Mouse (Mus musculus): Measurements from ENCODE around the gene Ech1.

The Ech1 gene

DNA sequence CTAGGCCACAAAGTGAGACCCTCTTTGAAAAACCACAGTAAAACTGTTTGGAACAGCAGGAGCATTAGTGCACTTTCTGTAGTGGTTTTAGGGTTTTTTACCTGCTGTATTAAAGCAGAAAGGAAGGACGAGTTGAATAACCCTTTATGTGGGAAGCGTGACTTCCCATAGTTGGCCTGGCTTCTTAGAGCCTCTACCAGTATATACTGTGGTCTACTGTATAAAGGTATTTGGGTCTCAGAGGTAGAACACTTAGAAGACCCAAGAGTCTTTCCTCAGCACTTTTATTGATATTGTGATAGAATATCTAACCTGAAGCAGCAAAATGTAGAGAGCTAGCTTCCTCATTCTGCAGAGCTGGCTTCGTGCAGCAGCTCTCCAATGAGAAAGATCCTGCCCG is 5.4 kb upstream of the Ech1 start:
- peak; percentile 22 for DNase-seq (ENCODE audit: low read depth)

DNA sequence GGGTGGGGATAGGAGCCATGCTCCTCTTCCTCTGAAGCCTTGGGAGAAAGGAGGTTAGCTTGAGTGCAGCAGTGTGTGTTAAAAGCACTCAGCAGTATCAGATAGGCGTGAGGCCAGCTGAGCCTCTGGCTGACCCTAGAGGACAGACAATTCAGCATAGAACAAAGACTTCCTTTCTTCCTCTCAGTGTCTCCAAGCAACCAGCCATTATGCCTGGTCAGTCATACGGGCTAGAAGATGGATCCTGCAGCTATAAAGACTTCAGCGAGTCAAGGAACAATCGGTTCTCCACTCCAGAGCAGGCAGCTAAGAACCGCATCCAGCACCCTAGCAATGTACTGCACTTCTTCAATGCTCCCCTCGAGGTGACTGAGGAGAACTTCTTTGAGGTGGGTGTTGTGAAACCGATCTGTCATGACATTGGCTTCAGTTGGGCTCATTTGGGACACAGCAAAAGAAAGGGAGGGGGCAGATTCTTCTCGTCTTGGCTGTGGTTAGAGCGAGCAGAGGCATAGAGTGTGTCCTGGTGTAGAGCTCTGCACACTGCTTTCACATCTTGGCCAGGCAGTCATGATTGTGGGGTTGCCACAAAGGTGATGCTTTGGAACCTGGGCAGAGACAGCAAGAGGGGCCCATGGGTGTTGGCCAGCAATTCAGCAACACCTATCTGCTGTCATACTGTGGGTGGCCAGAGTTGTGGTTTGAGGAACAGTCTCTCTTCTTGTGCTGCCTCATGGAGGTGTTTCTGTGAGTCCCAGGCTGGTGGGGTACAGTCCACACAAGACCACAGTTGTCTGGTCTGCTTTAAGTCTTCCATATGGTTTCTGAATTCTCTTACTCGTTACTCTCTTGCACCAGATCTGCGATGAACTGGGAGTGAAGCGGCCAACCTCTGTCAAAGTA is 4.4 kb upstream of the Ech1 start:
- DNase-seq (ENCODE audit: low read depth): peak; percentile 62

DNA sequence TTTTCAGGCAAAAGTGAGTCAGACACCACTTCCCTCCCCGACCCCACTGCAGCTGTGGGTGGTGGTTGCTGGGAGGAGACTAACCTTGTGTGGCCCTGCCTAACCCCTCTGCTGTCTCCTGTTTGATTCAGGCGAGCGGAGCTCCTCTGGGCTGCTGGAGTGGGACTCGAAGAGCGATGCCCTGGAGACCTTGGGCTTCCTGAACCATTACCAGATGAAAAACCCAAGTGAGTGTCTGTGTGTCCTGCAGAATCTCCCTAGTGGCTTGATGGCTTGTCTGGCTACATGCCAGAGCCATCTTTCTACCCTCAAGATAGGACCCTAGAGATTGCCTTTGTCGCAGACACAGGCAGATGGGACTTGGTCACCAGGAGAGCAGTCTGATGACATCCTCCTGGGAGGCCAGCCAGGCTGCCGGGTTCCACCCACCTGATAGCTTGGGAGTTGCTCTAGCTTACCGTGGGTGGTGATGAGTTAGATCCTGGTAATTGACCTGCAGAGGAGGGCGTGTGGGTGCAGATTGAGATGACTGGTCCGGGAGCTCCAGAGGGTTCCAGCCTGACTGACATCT is 3.7 kb upstream of the Ech1 start:
- peak; percentile 73 for DNase-seq (ENCODE audit: low read depth)

DNA sequence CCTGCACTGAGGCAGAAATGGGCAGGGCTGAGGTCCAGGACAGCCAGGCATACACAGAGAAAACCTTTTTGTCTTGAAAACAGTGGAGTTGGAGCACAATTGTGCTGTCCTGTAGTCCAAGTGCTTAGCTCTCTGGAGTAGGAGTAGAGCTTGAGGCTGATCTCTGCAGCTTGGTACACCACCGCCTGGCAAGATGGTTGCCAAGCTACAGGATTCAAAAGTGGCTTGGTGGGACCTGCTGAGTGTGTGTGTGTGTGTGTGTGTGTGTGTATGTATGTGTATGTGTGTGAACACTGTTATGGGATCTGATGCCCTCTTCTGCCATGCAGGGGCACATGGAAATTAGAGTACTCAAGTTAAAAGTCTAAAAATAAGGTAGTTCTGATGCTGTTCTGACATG is 2.5 kb upstream of the Ech1 start:
- DNase-seq (ENCODE audit: low read depth): peak; percentile 23

DNA sequence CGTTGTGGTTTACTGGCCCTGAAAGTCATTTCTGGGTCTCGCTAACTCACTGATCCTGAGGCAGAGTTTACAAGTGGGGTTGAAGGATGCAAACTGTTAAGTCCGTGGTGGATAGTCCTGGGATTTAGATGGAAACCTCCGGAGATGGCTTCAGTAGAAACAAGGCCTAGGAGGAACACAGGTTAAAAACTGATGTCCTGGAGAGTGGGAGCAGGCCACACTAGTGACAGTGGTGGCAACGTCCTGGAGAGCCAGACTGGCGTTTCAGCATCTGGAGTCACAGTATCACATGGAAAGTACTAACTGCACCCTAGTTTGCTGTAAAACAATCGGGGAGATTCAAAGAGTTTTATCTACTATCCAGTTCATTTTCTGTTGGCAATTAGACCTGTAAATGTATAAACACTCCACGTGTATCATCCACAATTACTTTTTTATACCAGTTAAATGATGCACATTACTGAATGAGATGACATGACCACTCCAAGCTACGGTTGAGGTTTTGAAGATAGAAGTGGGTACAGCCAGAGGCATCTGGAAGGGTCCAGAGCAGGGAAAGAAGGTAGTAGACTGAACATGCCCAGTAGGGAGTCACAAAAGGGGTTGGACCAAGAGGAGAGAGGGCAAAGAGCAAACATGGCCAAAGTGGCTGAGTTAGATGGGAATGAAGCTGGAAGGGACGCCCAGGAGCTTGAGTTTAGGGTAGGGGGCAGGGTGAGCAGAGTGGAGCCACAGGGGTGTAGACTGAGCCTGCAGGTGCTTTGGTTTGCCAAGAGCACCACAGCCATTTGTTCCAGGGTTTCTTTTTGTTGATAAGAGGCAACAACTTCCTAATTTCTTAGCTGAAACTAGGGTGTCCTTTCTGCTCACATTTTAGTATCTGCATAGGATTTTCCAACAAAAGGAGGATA is 1.8 kb upstream of the Ech1 start:
- peak; percentile 30 for DNase-seq (ENCODE audit: low read depth)

DNA sequence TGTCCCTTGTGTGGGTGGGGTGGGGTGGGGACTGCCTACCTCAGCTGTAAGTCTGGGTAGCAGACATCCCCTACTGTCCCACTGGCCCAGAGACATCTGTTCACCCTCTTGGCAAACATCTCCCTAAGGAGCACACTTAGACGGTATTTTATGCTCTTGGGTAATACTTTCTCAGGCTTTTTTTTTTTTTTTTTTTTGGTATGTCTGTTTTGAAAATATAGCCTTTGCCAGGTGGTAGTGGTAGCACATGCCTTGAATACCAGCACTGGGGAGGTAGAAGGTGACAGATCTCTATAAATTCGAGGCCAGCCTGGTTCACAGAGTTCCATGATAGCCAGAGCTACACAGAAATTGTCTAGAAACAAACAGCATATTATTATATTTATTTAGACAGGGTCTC is 1.1 kb upstream of the Ech1 start:
- DNase-seq (ENCODE audit: low read depth): peak; percentile 30

DNA sequence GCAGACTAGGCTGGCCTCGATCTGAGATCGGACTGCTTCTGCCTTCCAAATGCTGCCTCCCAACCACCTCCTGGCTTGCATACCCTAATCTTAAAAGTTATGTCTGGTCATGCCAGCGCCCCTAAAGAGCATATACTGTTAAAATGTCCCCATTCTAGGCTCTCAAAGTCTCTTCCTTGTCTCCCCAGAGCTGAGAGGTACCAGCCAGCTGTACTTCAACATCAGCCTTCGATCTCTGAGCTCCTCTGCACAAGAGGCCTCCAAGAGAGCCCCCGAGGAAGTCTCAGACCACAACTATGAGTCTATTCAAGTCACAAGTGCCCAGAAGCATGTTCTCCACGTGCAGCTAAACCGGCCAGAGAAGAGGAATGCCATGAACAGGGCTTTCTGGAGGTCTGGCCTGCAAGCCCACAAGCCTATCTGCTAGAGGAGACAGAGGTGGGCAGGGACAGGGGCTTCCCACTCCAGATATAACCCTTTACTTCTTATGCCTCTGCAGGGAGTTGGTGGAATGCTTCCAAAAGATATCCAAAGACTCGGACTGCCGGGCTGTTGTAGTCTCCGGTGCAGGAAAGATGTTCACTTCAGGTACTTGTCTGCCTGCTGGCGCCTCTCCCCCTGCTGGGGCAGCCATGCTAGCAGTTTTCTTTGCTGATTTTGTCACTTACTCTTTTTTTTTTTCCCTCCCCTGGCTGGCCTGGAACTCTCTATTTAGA is 827 bp downstream of the Ech1 start:
- DNase-seq (ENCODE audit: low read depth): peak; percentile 76

DNA sequence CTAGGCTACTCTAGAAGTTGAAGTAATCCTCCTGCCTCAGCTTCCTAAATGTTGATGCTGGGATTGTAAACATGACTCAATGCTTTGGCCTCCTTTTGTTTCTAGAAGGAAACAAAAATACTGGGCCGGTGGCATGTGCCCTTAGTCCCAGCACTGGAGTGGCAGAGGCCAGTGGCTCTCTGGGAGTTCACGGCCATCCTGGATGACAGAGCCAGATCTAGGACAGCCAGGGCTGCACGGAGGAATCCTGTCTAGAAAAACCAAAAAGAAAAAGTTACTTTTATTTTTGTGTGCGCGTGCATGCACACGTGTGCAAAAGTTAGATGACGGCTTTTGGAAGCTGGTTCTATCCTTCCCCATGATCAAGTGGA is 1.4 kb downstream of the Ech1 start:
- no peak for DNase-seq (ENCODE audit: low read depth)

DNA sequence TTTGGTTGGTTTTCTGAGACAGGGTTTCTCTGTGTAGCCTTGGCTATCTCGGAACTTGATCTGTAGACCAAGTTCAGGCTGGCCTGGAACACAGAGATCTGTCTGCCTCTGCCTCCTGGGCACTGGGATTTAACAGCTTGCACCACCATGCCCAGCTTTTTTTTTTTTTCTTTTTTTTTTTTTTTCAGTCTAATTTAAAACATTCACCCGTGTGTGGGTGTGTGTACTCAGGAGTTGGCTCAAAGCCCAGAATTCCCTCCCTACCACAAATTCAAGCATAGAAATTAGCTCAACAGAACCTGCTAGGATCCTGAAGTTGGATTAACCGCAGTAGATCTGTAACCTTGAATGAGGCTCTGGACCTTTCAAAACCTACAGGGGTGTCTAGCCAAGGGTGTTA is 2.3 kb downstream of the Ech1 start:
- DNase-seq (ENCODE audit: low read depth): no peak

DNA sequence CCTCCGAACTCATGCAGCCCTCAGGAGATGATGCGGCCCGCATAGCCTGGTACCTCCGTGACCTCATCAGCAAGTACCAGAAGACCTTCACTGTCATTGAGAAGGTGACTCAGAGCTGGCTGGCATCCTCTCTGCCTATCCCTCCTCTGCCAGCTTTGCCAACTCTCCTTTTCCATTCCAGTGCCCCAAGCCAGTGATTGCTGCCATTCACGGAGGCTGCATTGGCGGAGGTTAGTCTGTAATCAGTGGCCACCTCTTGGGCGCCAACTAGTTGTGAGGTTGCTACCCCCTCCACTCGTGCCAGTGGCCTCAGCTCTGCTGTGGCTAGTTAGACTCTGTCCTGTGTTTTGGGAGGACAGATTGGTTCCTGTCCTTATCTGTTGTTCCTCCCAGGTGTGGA is 4.8 kb downstream of the Ech1 start:
- no peak for DNase-seq (ENCODE audit: low read depth)

DNA sequence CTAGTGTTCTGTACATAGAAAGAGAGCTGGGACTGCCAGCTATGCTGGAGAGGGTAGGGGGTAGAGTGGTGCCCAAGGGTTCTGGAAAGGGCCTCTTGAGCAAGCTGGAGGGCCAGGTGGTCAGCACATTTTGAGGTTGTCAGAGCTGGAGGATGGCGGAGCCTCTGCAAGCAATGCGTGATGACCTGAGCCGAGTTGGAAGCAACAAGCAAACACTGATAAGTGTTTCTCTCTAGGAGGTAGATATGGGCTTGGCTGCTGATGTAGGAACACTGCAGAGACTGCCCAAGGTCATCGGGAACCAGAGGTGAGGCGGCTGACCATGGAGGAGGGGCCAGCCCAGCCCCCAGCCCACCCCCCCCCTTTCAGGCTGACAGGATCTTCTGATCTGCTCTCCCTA is 6.0 kb downstream of the Ech1 start:
- DNase-seq (ENCODE audit: low read depth): no peak

DNA sequence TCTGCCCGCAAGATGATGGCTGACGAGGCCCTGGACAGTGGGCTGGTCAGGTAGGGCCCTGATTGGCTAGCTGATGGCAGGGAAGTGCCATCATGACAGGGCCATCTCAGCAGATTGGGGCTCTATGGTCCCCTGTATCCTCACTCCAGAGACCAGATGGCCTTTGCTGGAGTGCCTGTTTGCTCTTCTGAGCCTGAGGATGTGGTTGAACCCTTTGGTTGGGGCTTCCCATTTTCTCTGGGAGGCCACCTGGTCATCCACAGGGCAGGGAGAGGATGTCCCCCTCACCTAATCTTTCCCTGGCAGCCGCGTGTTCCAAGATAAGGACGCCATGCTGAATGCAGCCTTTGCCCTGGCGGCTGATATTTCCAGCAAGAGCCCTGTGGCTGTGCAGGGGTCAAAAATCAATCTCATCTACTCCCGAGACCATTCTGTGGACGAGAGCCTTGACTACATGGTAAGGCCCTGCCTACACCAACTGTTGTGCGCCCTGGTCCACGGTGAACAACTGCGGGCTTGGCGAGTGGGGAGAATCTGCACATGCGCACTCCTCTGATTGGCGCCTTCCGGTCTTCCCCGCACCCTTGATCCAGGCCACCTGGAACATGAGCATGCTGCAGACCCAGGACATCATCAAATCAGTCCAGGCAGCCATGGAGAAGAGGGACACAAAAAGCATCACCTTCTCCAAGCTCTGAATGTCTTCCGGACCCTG is 6.6 kb downstream of the Ech1 start:
- no peak for DNase-seq (ENCODE audit: low read depth)

DNA sequence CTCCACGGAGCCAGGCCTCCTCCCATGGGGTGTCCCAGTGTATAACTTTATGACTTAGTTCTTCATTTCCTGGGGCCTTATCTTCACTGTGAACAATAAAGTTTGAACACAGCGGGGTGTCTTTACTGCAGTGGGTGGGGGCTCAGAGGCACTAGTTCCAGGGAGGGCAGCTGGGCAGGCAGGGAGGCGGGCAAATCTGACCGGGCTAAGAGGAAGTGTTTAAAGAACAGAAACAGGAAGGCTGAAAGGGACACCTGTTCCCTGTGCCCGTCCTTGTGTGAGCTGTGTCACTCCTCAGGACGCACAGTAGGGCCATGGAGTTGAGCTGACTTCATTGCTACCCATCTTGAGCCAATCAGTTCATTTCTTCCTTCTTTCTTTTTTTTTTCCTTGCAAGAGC is 7.1 kb downstream of the Ech1 start:
- no peak for DNase-seq (ENCODE audit: low read depth)

DNA sequence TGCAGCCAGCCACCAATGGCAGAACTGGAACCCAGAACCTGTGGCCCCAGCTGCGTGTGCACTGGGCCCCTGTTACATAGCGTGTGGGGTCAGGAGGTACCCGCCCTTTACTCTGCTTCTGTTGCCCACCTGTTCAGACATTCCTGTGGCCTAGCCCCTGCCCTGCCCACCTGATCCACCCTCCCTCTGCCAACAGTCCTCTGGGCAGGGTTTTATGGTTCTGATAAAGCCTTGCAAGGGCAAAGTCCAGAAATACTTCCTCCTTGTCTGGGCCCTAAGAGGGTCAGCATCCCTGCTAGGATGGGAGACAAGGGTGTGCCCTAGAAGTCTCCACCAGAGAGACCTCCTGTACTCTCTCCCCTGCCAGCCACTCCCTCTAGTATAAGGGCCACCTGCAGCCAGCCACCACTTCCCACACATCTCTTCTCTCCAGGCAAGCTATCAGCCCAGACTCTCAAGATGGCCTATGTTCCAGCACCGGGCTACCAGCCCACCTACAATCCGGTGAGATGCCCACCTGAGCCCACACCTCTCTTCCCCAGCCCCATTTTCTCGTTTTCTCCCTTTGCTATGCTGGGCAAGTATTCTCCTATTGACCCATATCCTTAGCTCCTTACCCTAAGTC is 8.8 kb downstream of the Ech1 start, which contains the start of gene Lgals4:
Gene Lgals4, plus strand, starts transcription at position 132 of the 625 bp plus-strand sequence.
- no peak for DNase-seq (ENCODE audit: low read depth)

DNA sequence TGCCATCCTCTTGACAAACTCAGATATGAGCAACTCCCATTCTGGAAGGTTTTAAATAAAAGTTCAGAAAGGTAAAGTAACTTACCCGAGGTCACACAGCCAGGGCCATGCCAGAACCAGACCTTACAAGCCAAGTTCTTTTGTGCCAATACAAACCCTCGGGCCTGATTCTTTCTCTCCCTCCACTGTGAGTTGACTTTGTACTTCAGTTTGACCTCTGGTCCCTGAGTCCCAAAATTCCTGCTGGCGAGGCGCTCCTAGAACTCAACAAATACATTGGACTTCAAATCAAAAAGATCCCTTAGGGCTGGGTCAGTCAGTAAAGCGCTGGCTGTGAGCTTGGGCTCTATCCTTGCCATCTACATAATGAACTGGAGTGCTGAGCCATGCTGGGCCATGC is 11.9 kb downstream of the Ech1 start:
- no peak for DNase-seq (ENCODE audit: low read depth)

DNA sequence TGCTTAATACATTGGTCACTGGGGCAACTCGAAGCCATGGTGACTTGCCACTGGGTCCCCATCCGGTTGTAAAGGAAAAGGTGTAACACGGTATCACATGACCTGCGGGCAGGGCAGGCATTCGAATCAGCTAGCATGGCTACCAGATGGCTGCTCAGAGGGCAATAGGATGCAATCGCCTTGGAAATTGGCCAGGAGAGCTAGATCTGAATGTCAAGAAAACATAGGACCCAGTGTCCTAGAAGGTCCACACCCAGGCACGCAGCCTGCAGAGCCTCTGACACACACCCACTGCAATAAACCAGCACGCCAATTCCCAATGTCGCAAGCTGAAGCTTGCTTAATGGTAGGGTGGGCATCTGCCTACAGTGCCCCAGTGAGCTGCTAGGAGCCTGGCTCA is 13.3 kb downstream of the Ech1 start:
- DNase-seq (ENCODE audit: low read depth): no peak

DNA sequence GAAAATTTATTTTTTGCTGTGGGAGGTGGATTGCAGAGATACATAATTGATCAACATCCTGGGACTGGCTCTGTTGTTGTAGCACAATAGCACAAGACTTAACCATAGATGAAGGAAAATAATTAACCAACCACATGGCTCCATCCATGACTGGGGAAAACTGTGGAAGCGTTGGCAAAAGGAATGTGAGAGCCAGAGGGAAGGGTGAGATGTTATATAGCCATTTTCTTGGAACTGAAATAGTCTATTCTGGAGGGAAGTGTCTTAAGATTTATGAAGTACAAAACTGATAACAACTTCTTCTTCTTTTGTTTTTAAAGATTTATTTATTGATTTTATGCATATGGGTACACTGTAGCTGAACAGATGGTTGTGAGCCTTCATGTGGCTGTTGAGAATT is 22.3 kb downstream of the Ech1 start:
- DNase-seq (ENCODE audit: low read depth): no peak

DNA sequence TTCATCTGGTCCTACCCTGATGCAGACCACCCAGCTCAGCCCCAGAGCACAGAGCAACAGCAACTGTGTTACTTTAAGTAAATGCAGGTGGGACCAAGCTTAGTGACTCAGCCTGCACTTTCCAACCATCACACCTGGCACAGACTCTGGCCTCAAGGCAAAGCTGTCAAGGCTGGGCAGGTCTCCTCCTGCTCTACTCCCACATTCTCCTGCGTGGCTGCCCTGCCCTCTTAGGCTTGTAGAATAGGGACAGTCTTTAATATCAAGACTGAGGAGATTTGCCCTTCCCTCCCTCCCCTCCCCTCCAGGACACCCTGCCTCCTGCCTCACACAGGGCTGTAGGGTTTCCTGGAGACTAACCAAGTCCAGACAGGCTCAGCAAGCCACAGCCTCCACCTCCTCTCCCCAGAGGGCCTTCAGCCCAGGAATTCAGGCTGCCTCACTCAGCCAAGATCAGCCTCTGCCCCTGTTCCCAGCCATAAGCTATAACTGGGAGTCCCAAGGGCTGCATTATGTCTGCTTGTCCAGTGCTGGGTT is 24.8 kb downstream of the Ech1 start:
- DNase-seq (ENCODE audit: low read depth): no peak

DNA sequence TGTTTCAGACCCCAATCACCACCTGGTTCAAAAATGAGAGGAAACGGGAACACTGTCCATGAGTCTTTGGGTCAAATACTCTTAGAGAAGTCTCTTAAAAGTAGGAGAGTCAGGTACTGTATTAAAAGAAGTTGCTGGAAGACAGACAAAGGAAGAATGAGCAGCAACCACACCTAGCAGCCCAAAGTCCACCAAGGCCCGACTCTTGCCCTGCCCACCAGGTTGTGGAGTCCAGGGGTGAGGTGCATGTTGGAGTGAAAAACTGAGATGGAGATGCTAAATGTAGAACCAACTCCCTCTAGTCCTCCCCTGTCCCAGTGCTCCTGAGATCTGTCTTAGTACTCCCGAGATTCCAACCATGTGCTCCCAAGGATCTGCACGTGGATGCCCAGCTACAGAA is 25.6 kb downstream of the Ech1 start:
- no peak for DNase-seq (ENCODE audit: low read depth)

DNA sequence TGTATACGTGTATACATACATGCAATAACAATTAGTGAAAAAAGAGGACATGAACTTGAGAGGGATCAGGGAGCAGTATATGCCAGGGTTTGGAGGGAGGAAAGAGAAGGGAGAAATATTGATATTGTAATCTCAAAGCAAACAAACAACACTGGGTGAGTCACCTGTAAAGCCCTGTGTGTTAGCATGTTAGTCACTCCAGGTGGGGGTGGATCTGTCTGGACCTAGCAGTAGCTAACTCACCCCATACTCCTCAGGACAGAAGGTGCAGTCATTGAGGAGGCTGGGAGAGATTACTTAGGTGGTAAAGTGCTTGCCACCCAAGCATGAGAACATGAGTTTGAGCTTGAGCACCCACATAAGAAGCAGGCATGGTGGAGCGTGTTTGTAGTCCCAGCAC is 34.9 kb downstream of the Ech1 start:
- no peak for DNase-seq (ENCODE audit: low read depth)

DNA sequence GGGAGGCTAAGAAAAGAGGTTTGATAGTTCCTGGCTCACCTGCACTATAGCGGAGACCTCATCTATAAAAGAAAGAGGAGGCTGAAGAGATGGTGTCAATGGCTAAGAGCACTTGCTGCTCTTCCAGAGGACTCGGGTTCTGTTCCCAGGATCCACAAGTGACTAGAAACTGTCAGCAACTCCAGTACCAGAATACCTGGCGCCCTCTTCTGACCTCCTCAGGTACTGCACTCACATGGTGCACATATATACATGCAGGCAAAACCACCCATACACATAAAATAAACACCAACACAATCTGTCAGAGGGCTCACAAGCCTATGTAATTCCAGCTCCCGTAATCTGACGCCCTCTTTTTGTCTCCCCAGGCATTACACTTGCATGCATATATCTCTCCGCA is 35.9 kb downstream of the Ech1 start:
- peak; percentile 56 for DNase-seq (ENCODE audit: low read depth)
